Mouse (Mus musculus) intestine, embryonic 14.5 days (tissue): ENCODE measurements at regions not wholly inside any gene's neighbourhood (a gene's known extent, or its start where the extent isn't known, plus 50 kb on each side); places are given as distances from the start of the nearest gene placed in this dataset.
"Not testable (repeated sequence)": the region's sequence is repeated elsewhere in the genome, so short reads cannot be mapped to it uniquely, and the experiment has no call there.

Source experiments
- ATAC-seq: fragments of 200-750 bp; cut with Nextera tagmentation; replicated peaks from 2 replicates; pipeline ENCODE4 v1.8.0; 2017; ENCODE audit warnings: low read depth, moderate number of reproducible peaks, moderate TSS enrichment, moderate library complexity; ENCODE audit not compliant: low FRiP score, low TSS enrichment
- DNase-seq: peaks from one replicate; pipeline ENCODE4 v3.0.0-alpha.2; 2018; ENCODE audit warnings: low spot score
- H3K27ac ChIP-seq: fragments of 300-500 bp; sonication (generic); 2 replicates; pipeline ENCODE4 v1.5.1; 2014; ENCODE audit warnings: low read depth, mild to moderate bottlenecking, control low read depth
- H3K27me3 ChIP-seq: fragments of 300-500 bp; sonication (generic); replicated peaks from 2 replicates; pipeline ENCODE4 v1.6.1; 2014; ENCODE audit warnings: low read length, control low read depth; ENCODE audit not compliant: control insufficient read depth, insufficient read depth
- H3K36me3 ChIP-seq: fragments of 300-500 bp; sonication (generic); 2 replicates; pipeline ENCODE4 v1.6.1; 2014; ENCODE audit warnings: low read length, control low read depth; ENCODE audit not compliant: control insufficient read depth, insufficient read depth
- H3K4me1 ChIP-seq: fragments of 300-500 bp; sonication (generic); replicated peaks from 2 replicates; pipeline ENCODE4 v1.6.1; 2014; ENCODE audit warnings: low read length, control low read depth, mixed read lengths; ENCODE audit not compliant: control insufficient read depth, insufficient read depth
- H3K4me2 ChIP-seq: fragments of 300-500 bp; sonication (generic); 2 replicates; pipeline ENCODE4 v1.6.1; 2014; ENCODE audit warnings: low read length
- H3K4me3 ChIP-seq: fragments of 300-500 bp; sonication (generic); 2 replicates; pipeline ENCODE4 v1.5.1; 2014; ENCODE audit warnings: low read depth, low read length, control low read depth, mixed read lengths
- H3K9ac ChIP-seq: fragments of 300-500 bp; sonication (generic); 2 replicates; pipeline ENCODE4 v1.6.1; 2014; ENCODE audit warnings: mild to moderate bottlenecking, low read length
- H3K9me3 ChIP-seq: fragments of 300-500 bp; sonication (generic); 2 replicates; pipeline ENCODE4 v1.6.1; 2016; ENCODE audit warnings: low read length, control low read depth; ENCODE audit not compliant: control insufficient read depth
- WGBS: fragments of 180-500 bp; shearing (Covaris S2); extraction: QIAGEN DNeasy Blood & Tissue Kit; methylation state at CpG from one replicate; pipeline ENCODE4 v1.1.7; 2014; 5-methylcytosine and 5-hydroxymethylcytosine counted together

DNA sequence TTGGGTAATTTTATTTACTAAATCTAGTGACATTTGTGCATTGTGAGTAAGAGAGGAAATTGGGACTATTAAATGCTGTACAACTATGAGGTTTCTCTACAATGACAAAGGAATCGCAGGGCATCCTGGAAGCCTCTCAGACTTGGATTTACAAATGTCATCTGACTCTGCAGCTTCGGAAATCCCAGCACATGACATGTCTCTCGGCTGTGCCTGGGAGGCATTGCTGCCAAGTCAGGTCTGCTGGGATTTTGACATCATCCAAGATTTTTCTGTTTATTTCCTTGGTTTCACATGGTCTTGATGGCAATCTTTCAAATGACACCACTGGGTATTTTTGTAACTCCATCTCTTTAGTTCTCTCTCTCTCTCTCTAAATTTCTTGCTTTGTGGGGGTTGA, 99.4 kb upstream of the Hivep1 start:
- no peaks in the 10 kb centered on the region for H3K4me1 ChIP-seq
- H3K9me3 ChIP-seq: no peaks in the 10 kb centered on the region
- ATAC-seq (no peak), DNase-seq (no peak)
- H3K4me3 ChIP-seq: no peak overlapping the region
- H3K9ac ChIP-seq: no peak overlapping the region
- no peak overlapping the region for H3K27ac ChIP-seq
- H3K4me2 ChIP-seq: no peak overlapping the region
- no peaks in the 10 kb centered on the region for H3K36me3 ChIP-seq
- WGBS: 43% methylated on average over 3 of the region's 3 CpGs
- no peaks in the 10 kb centered on the region for H3K27me3 ChIP-seq

- Histone ChIP-seq H3K36me3 (no peaks in the 10 kb centered on the region), H3K4me2 (no peak overlapping the region), H3K4me3 (no peak overlapping the region), H3K4me1 (no peaks in the 10 kb centered on the region), H3K9ac (no peak overlapping the region), H3K27ac (no peak overlapping the region), H3K27me3 (no peaks in the 10 kb centered on the region), H3K9me3 (no peaks in the 10 kb centered on the region)
- WGBS: 79% methylated on average over 3 of the region's 3 CpGs
- ATAC-seq (no peak), DNase-seq (no peak)
These were observed 100.8 kb upstream of the Adtrp start for GRCm38 (mm10) chr13:41948241-41948640.

GRCm38 (mm10) chr13:41932313-41933100, 85.0 kb upstream of the Adtrp start:
- H3K4me2 ChIP-seq: no peak overlapping the region
- no peaks in the 10 kb centered on the region for H3K9me3 ChIP-seq
- H3K9ac ChIP-seq: no peak overlapping the region
- no peak overlapping the region for H3K4me3 ChIP-seq
- H3K36me3 ChIP-seq: no peaks in the 10 kb centered on the region
- no peaks in the 10 kb centered on the region for H3K27me3 ChIP-seq
- 76% methylated on average over 12 of the region's 12 CpGs for WGBS
- no peak for DNase-seq
- no peak for ATAC-seq
- H3K27ac ChIP-seq: no peak overlapping the region
- no peaks in the 10 kb centered on the region for H3K4me1 ChIP-seq

DNA sequence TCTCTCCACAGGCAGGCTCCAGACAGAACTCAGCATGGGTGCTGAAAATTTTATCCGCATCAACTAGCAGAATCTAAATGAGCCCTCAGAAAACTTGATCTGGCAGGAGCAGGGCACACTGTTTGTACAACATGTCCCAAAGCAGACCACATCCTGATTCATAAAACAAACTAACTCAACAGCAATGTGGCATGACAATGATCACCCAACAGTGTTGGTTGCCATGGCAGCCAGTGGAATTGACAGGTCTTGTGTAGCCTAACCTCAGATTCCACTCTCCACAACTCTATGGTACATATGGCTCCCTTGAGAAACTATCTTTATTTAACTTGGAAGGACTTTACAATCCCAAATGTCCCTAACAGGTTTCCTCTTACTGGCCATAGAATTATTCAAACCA, 82.3 kb upstream of the Adtrp start:
- no peaks in the 10 kb centered on the region for H3K36me3 ChIP-seq
- H3K4me2 ChIP-seq: no peak overlapping the region
- 92% methylated on average over 1 of the region's 1 CpGs for WGBS
- no peak for ATAC-seq
- H3K27me3 ChIP-seq: no peaks in the 10 kb centered on the region
- H3K4me1 ChIP-seq: no peaks in the 10 kb centered on the region
- no peak overlapping the region for H3K27ac ChIP-seq
- no peaks in the 10 kb centered on the region for H3K9me3 ChIP-seq
- H3K9ac ChIP-seq: no peak overlapping the region
- no peak for DNase-seq
- no peak overlapping the region for H3K4me3 ChIP-seq

DNA sequence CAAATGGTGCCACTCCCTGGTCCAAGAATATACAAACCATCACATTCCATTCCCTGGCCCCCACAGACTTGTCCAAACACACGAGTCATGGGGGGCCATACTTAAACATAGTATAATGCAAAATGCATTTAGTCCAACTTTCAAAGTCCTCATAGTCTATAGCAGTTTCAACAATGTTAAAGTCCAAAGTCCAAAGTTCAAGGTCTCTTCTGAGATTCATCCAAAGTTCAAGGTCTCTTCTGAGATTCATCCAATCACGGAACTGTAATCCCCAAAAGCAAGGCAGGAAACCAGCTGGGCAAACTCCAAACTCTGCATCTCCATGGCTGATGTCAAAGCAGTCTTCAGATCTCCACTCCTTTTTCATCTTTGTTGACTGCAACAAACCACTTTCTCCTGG, 78.4 kb upstream of the Adtrp start:
- not testable (repeated sequence) for H3K4me3 ChIP-seq, H3K36me3 ChIP-seq, H3K9me3 ChIP-seq, H3K27ac ChIP-seq, H3K27me3 ChIP-seq, ATAC-seq, DNase-seq, H3K9ac ChIP-seq, H3K4me1 ChIP-seq, H3K4me2 ChIP-seq
- WGBS: 81% methylated on average over 2 of the region's 2 CpGs

DNA sequence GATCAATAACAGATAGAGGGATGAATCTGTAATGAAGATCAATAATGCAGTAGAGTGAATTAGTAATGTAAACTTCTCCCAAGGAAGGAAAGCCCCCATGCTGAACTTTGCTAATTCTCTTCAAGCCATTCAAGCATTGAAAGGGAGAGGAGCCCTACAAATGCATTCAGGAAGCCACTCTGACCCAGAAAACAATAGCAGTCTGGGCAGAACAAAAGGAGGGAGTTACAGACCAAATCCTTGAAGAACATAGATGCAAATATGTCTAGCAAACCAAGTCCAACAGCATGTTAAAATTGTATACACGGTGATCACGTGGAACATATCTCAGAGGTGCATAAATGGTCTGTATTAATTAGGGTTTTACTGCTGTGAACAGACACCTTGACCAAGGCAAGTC, 77.7 kb upstream of the Adtrp start:
- Histone ChIP-seq H3K9me3 (no peaks in the 10 kb centered on the region), H3K4me3 (no peak overlapping the region), H3K4me1 (no peaks in the 10 kb centered on the region), H3K27ac (no peak overlapping the region), H3K4me2 (no peak overlapping the region), H3K9ac (no peak overlapping the region), H3K36me3 (no peaks in the 10 kb centered on the region), H3K27me3 (no peaks in the 10 kb centered on the region)
- ATAC-seq: no peak
- 51% methylated on average over 2 of the region's 2 CpGs for WGBS
- no peak for DNase-seq

DNA sequence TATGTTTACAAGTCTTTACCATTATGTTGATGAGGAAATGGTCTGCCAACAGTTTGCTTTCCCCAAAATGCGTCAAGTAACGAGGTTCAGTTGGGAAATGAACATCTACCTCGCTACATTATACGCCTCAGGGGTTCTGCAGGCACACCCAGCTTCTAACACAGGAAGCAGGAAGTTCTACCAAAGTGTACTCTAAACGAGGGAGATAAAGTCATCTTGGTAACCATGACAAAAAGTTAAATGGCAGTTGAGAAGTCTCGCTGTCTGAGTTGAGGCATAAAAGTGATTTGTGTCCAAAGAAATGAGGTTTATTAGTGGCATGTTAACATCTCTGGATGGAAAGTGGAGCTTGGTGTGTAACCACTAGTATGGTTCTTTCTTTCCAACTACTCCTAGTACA, 73.7 kb upstream of the Adtrp start:
- no peak overlapping the region for H3K9ac ChIP-seq
- H3K27ac ChIP-seq: no peak overlapping the region
- H3K27me3 ChIP-seq: no peaks in the 10 kb centered on the region
- no peaks in the 10 kb centered on the region for H3K4me1 ChIP-seq
- no peak overlapping the region for H3K4me2 ChIP-seq
- no peak for ATAC-seq
- WGBS: 82% methylated on average over 6 of the region's 6 CpGs
- no peaks in the 10 kb centered on the region for H3K9me3 ChIP-seq
- no peak overlapping the region for H3K4me3 ChIP-seq
- no peaks in the 10 kb centered on the region for H3K36me3 ChIP-seq
- no peak for DNase-seq

- Histone ChIP-seq H3K9me3 (no peaks in the 10 kb centered on the region), H3K4me2 (no peak overlapping the region), H3K9ac (no peak overlapping the region), H3K27ac (no peak overlapping the region), H3K4me1 (no peaks in the 10 kb centered on the region), H3K4me3 (no peak overlapping the region), H3K36me3 (no peaks in the 10 kb centered on the region), H3K27me3 (no peaks in the 10 kb centered on the region)
- no peak for DNase-seq
- ATAC-seq: no peak
- 58% methylated on average over 5 of the region's 5 CpGs for WGBS
These were observed 71.0 kb upstream of the Adtrp start for GRCm38 (mm10) chr13:41918525-41918924.

- 77% methylated on average over 9 of the region's 9 CpGs for WGBS
- H3K36me3 ChIP-seq, H3K9ac ChIP-seq, H3K27me3 ChIP-seq, H3K27ac ChIP-seq, H3K9me3 ChIP-seq, ATAC-seq, H3K4me3 ChIP-seq, DNase-seq, H3K4me2 ChIP-seq, H3K4me1 ChIP-seq: not testable (repeated sequence)
These were observed 68.3 kb upstream of the Adtrp start for GRCm38 (mm10) chr13:41915816-41916215.
